Mouse (Mus musculus): ENCODE results near the gene 4931429L15Rik.
A peak's percentile ranks its signal among the peaks of the same experiment; 100 is the strongest.

- no peak for TF ChIP-seq POLR2A (IDR thresholded peaks at IDR 0.05; ENCODE audit: extremely low read depth, insufficient read depth, low read length)
- TF ChIP-seq CTCF (IDR thresholded peaks at IDR 0.05; ENCODE audit: low read depth, low read length) = peak; percentile 83; the same call in 1 of the 2 replicates
Measured at GRCm38 (mm10) chr9:46302142-46302541, 17.6 kb downstream of the 4931429L15Rik start.

Data from liver, adult 2 months (tissue).